Mouse (Mus musculus) MEL (cell line): ENCODE data around the gene Ccdc167. TPM values are rescaled to one million over a fixed set of nuclear protein-coding genes. Genes with fewer than 3 reads are reported as not detected.
A peak's percentile ranks its signal among the peaks of the same experiment; 100 is the strongest.

ENCODE experiments used
- DNase-seq: peaks from one replicate; pipeline ENCODE4 v3.0.0; 2011; ENCODE audit warnings: low read depth, low spot score
- H3K27ac ChIP-seq: 2 replicates; pipeline ENCODE4 v1.5.1; 2012; ENCODE audit warnings: low read depth, mild to moderate bottlenecking, control low read depth, low read length, moderate library complexity; ENCODE audit not compliant: control insufficient read depth
- H3K27me3 ChIP-seq, 2 experiments: fragments of 150-350 bp in 1 of 2; sonication (generic) in 1 of 2; 2 replicates each; pipeline ENCODE4 v1.6.1; 2012; ENCODE audit warnings: low read length in 2 of 2, mild to moderate bottlenecking in 2 of 2, improper control_type of control experiment in 1 of 2, moderate library complexity in 1 of 2; ENCODE audit not compliant: insufficient read depth in 2 of 2, control insufficient read depth in 1 of 2
- H3K36me3 ChIP-seq, 2 experiments: 2 replicates each; pipeline ENCODE4 v1.6.1; 2012 to 2014; ENCODE audit warnings: low read length in 2 of 2, improper control_type of control experiment in 1 of 2, inconsistent platforms in 1 of 2, mild to moderate bottlenecking in 1 of 2; ENCODE audit not compliant: insufficient read depth in 2 of 2, control insufficient read depth in 1 of 2
- H3K4me1 ChIP-seq, 2 experiments: fragments of 150-350 bp in 1 of 2; sonication (generic) in 1 of 2; 2 replicates each; pipeline ENCODE4 v1.6.1; 2012; ENCODE audit warnings: low read length in 2 of 2, improper control_type of control experiment in 1 of 2, mild to moderate bottlenecking in 1 of 2; ENCODE audit not compliant: insufficient read depth in 2 of 2, control insufficient read depth in 1 of 2
- H3K4me3 ChIP-seq, 2 experiments: fragments of 150-350 bp in 1 of 2; sonication (generic) in 1 of 2; 2 replicates each; pipeline ENCODE4 v1.5.1; 2012; ENCODE audit warnings: low read depth in 2 of 2, low read length in 2 of 2, mild to moderate bottlenecking in 2 of 2, moderate library complexity in 2 of 2, control low read depth in 1 of 2, improper control_type of control experiment in 1 of 2; ENCODE audit not compliant: control insufficient read depth in 1 of 2, insufficient read depth in 1 of 2
- H3K79me2 ChIP-seq: 2 replicates; pipeline ENCODE4 v1.6.1; 2012; ENCODE audit warnings: mild to moderate bottlenecking, low read length, moderate library complexity; ENCODE audit not compliant: control insufficient read depth, poor library complexity, insufficient read depth
- H3K9ac ChIP-seq: 2 replicates; pipeline ENCODE4 v1.6.1; 2012; ENCODE audit warnings: low read depth, mild to moderate bottlenecking, control low read depth, low read length, moderate library complexity; ENCODE audit not compliant: control insufficient read depth, poor library complexity, severe bottlenecking
- H3K9me3 ChIP-seq: fragments of 150-350 bp; sonication (generic); replicated peaks from 2 replicates; pipeline ENCODE4 v1.6.1; 2012; ENCODE audit warnings: mild to moderate bottlenecking, low read length, improper control_type of control experiment, moderate library complexity; ENCODE audit not compliant: insufficient read depth
- CHD1 ChIP-seq: IDR thresholded peaks from 2 replicates; pipeline ENCODE4 v1.6.1; 2012; ENCODE audit warnings: low read depth, mild to moderate bottlenecking, inconsistent platforms, low read length, improper control_type of control experiment
- CHD2 ChIP-seq: IDR thresholded peaks from 2 replicates; pipeline ENCODE4 v1.6.1; 2011; ENCODE audit warnings: low read length, improper control_type of control experiment
- CTCF ChIP-seq, 3 experiments: IDR thresholded peaks in 2 of 3; conservative IDR thresholded peaks in 1 of 3; 2 replicates each; pipeline ENCODE4 v1.5.1; 2011 to 2012; ENCODE audit warnings: low read length in 3 of 3, low read depth in 2 of 3, mild to moderate bottlenecking in 2 of 3, improper control_type of control experiment in 1 of 3, inconsistent platforms in 1 of 3, mixed read lengths in 1 of 3, moderate library complexity in 1 of 3; ENCODE audit not compliant: control insufficient read depth in 1 of 3, insufficient read depth in 1 of 3, poor library complexity in 1 of 3, severe bottlenecking in 1 of 3
- E2F4 ChIP-seq: IDR thresholded peaks from 2 replicates; pipeline ENCODE4 v1.6.1; 2011; ENCODE audit warnings: low read depth, low read length, improper control_type of control experiment, borderline replicate concordance
- EP300 ChIP-seq, 2 experiments: IDR thresholded peaks; 2 replicates each; pipeline ENCODE4 v1.6.1; 2011; ENCODE audit warnings: improper control_type of control experiment in 2 of 2, low read length in 2 of 2, low read depth in 1 of 2, mild to moderate bottlenecking in 1 of 2
- ETS1 ChIP-seq: IDR thresholded peaks from 2 replicates; pipeline ENCODE4 v1.6.1; 2012; ENCODE audit warnings: low read depth, mild to moderate bottlenecking, inconsistent platforms, low read length, improper control_type of control experiment, moderate library complexity
- HCFC1 ChIP-seq: IDR thresholded peaks from 2 replicates; pipeline ENCODE4 v1.6.1; 2012; ENCODE audit warnings: low read depth, mild to moderate bottlenecking, inconsistent platforms, low read length, improper control_type of control experiment, moderate library complexity
- MXI1 ChIP-seq: IDR thresholded peaks from 2 replicates; pipeline ENCODE4 v1.6.1; 2011; ENCODE audit warnings: mild to moderate bottlenecking, low read depth, low read length, improper control_type of control experiment
- MYC ChIP-seq: IDR thresholded peaks from 2 replicates; pipeline ENCODE4 v1.6.1; 2011; ENCODE audit warnings: low read depth, mild to moderate bottlenecking, low read length, improper control_type of control experiment, moderate library complexity
- NELFE ChIP-seq: IDR thresholded peaks from 2 replicates; pipeline ENCODE4 v1.6.1; 2011; ENCODE audit warnings: low read depth, low read length, improper control_type of control experiment
- NRF1 ChIP-seq: IDR thresholded peaks from 2 replicates; pipeline ENCODE4 v1.6.1; 2014; ENCODE audit warnings: low read depth, mild to moderate bottlenecking, inconsistent platforms, low read length, improper control_type of control experiment, moderate library complexity; ENCODE audit not compliant: poor library complexity, insufficient read depth, severe bottlenecking
- POLR2A ChIP-seq, 2 experiments: IDR thresholded peaks; 2 replicates each; pipeline ENCODE4 v1.6.1; 2011 to 2012; ENCODE audit warnings: low read length in 2 of 2, mild to moderate bottlenecking in 2 of 2, control low read depth in 1 of 2, improper control_type of control experiment in 1 of 2, low read depth in 1 of 2, moderate library complexity in 1 of 2; ENCODE audit not compliant: control insufficient read depth in 1 of 2, insufficient read depth in 1 of 2, poor library complexity in 1 of 2
- POLR2AphosphoS5 ChIP-seq: IDR thresholded peaks from 2 replicates; pipeline ENCODE4 v1.6.1; 2012; ENCODE audit warnings: low read depth, borderline replicate concordance, mild to moderate bottlenecking, inconsistent platforms, low read length, moderate library complexity, mixed read lengths
- RAD21 ChIP-seq: IDR thresholded peaks from 2 replicates; pipeline ENCODE4 v1.6.1; 2011; ENCODE audit warnings: mild to moderate bottlenecking, low read depth, low read length, improper control_type of control experiment
- RCOR1 ChIP-seq: IDR thresholded peaks from 2 replicates; pipeline ENCODE4 v1.6.1; 2012; ENCODE audit warnings: low read depth, mild to moderate bottlenecking, inconsistent platforms, low read length, improper control_type of control experiment
- SIN3A ChIP-seq: IDR thresholded peaks from 2 replicates; pipeline ENCODE4 v1.6.1; 2012; ENCODE audit warnings: low read length, improper control_type of control experiment, inconsistent platforms
- SMC3 ChIP-seq: IDR thresholded peaks from 2 replicates; pipeline ENCODE4 v1.6.1; 2011; ENCODE audit warnings: low read depth, low read length, improper control_type of control experiment
- TAL1 ChIP-seq: IDR thresholded peaks from 2 replicates; pipeline ENCODE4 v1.6.1; 2012; ENCODE audit warnings: mild to moderate bottlenecking, inconsistent platforms, low read length, moderate library complexity, mixed read lengths
- TBP ChIP-seq: IDR thresholded peaks from 2 replicates; pipeline ENCODE4 v1.8.0; 2011; ENCODE audit warnings: low read depth, low read length, improper control_type of control experiment
- TCF12 ChIP-seq: IDR thresholded peaks from 2 replicates; pipeline ENCODE4 v1.6.1; 2014; ENCODE audit warnings: low read depth, mild to moderate bottlenecking, inconsistent platforms, low read length, improper control_type of control experiment, moderate library complexity
- UBTF ChIP-seq: IDR thresholded peaks from 2 replicates; pipeline ENCODE4 v1.6.1; 2012; ENCODE audit warnings: low read depth, mild to moderate bottlenecking, inconsistent platforms, low read length, improper control_type of control experiment, moderate library complexity, borderline replicate concordance; ENCODE audit not compliant: insufficient read depth
- USF1 ChIP-seq: IDR thresholded peaks from 2 replicates; pipeline ENCODE4 v1.6.1; 2014; ENCODE audit warnings: low read depth, mild to moderate bottlenecking, inconsistent platforms, low read length, improper control_type of control experiment, moderate library complexity
- USF2 ChIP-seq, 2 experiments: IDR thresholded peaks; 2 replicates each; pipeline ENCODE4 v1.6.1; 2011 to 2012; ENCODE audit warnings: improper control_type of control experiment in 2 of 2, low read length in 2 of 2, borderline replicate concordance in 1 of 2, inconsistent platforms in 1 of 2, low read depth in 1 of 2, mild to moderate bottlenecking in 1 of 2; ENCODE audit not compliant: insufficient read depth in 1 of 2
- ZC3H11A ChIP-seq: IDR thresholded peaks from 2 replicates; pipeline ENCODE4 v1.6.1; 2012; ENCODE audit warnings: low read depth, mild to moderate bottlenecking, inconsistent platforms, low read length, improper control_type of control experiment
- ZKSCAN1 ChIP-seq: IDR thresholded peaks from 2 replicates; pipeline ENCODE4 v1.6.1; 2012; ENCODE audit warnings: low read depth, mild to moderate bottlenecking, inconsistent platforms, low read length, improper control_type of control experiment, moderate library complexity
- ZMIZ1 ChIP-seq: IDR thresholded peaks from 2 replicates; pipeline ENCODE4 v1.6.1; 2012; ENCODE audit warnings: low read depth, mild to moderate bottlenecking, inconsistent platforms, low read length, improper control_type of control experiment, moderate library complexity
- polyA plus RNA-seq, 2 experiments: library from polyadenylated mRNA; stranded (reverse) in 1 of 2; unstranded in 1 of 2; fragments of >175 nt in 1 of 2; fragments of >200 nt in 1 of 2; gene quantifications; 2 replicates each; pipeline versions ENCODE4 v1.2.1 to v1.2.4; 2012; ENCODE audit warnings: low replicate concordance in 2 of 2, low read depth in 1 of 2; ENCODE audit not compliant: insufficient read length in 2 of 2, insufficient read depth in 1 of 2, missing spikeins in 1 of 2
- total RNA-seq: library from RNA; depleted of rRNA; stranded (reverse); fragments of 300-350 nt; gene quantifications from 2 replicates; pipeline ENCODE4 v1.2.3, GENCODE M21; 2012

The Ccdc167 gene
- total and polyA plus RNA-seq, 3 experiments, result 12.1 to 13.4 TPM; not detected in 1

DNA sequence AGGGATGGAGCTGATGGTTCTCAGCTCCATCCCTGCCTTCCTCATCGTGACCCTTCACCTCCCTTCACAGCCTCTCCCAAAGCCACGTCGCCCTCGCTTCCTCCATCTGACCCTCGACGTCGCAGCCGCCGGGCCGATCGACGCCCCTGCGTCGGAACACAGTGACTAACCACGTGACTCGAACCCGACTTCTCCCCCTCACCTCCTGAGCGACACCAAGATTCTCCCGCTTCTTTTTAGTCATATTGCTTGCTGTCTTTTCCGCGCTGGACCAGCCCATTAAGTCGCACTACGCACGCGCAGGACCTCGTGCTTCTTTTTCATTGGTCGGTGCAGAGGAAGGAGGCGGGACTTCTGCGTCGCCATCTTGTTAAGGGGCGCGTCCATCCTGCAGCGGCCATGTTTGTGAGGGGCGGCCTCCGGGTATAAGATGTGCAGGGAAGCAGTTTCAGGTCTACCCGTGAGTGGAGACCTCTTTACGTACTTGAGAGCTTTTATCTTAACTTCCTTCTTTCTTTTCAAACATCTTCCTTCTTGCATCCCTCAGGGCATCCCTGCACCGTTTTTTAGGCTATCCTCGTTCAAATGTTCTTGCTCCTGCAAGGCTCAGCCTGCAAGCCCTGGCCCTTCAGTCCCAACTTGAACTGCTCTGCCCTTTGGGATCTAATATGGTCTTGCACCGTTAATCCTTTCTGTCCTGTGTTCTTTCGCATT, at the start of gene Ccdc167 (continued):
- peak; percentile 19; the same call in 1 of the 2 replicates for TF ChIP-seq ZC3H11A
- no peak for TF ChIP-seq CHD2
- 0 out of 2 replicates have a peak, but pooled peaks have one; percentile 52 for TF ChIP-seq MXI1
- TF ChIP-seq NELFE, result peak; percentile 65
- TF ChIP-seq USF1, result peak; percentile 90

GRCm38 (mm10) chr17:29765380-29765779, 48.5 kb upstream of the Ccdc167 start:
- TF ChIP-seq ZKSCAN1, result peak; percentile 73; the same call in 1 of the 2 replicates
- no peak for TF ChIP-seq EP300 (IDR thresholded peaks at IDR 0.05; ENCODE audit: low read depth in 1 of 2, low read length in 2 of 2)
- no peak overlapping the region for H3K4me3 ChIP-seq
- H3K79me2 ChIP-seq, result no peaks in the 10 kb centered on the region
- H3K27ac ChIP-seq, result no peak overlapping the region
- H3K27me3 ChIP-seq, result no peaks in the 10 kb centered on the region
- peaks cover 2 to 16% of the 10 kb centered on the region in 2 experiments; a peak in 3 of 4 replicates for H3K4me1 ChIP-seq
- peaks cover 0 to 8% of the 10 kb centered on the region in 2 experiments; a peak in 2 of 4 replicates for H3K36me3 ChIP-seq
- H3K9me3 ChIP-seq, result no peaks in the 10 kb centered on the region
- H3K9ac ChIP-seq, result no peak overlapping the region
- no peak for DNase-seq

DNA sequence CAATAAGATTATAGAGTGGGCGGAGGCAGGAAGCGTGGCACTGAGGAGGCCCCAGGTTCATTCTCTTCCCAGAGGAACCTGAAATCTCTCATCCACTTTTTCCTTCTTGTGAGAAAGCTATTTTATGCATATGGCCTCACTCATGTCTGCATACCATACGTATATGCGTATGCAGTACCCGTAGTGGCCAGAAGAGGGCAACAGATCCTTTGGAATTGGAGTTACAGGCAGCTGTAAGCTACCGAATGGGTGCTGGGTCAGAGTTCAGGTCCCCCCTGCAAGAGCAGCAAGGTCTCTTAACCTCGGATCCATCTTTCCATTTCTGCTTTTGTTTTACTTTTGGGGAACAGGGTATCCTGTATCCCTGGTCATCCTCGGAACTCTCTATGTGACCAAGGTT, 45.7 kb upstream of the Ccdc167 start:
- peak; percentile 87 for DNase-seq
- Histone ChIP-seq H3K79me2 (no peaks in the 10 kb centered on the region), H3K27me3 (no peaks in the 10 kb centered on the region), H3K9me3 (no peaks in the 10 kb centered on the region), H3K27ac (no peak overlapping the region), H3K36me3 (peaks cover 0 to 4% of the 10 kb centered on the region in 2 experiments; a peak in 1 of 4 replicates), H3K4me3 (no peak overlapping the region), H3K9ac (no peak overlapping the region), H3K4me1 (peaks cover 2 to 8% of the 10 kb centered on the region in 2 experiments; a peak in 2 of 4 replicates)
- TF ChIP-seq TBP (no peak), CHD1 (no peak), UBTF (no peak), TCF12 (no peak), TAL1 (no peak), HCFC1 (no peak), RCOR1 (no peak), CTCF (IDR thresholded peaks at IDR 0.05 in 2 of 3, conservative IDR thresholded peaks at IDR 0.05 in 1 of 3; ENCODE audit: control insufficient read depth in 1 of 3, insufficient read depth in 1 of 3, low read depth in 2 of 3, low read length in 3 of 3, poor library complexity in 1 of 3, severe bottlenecking in 1 of 3) (peak; percentile 68 to 98 (median 88)), RAD21 (peak; percentile 83), SIN3A (no peak), POLR2A (IDR thresholded peaks at IDR 0.05; ENCODE audit: control insufficient read depth in 1 of 2, insufficient read depth in 1 of 2, low read depth in 1 of 2, low read length in 2 of 2, poor library complexity in 1 of 2) (no peak), EP300 (IDR thresholded peaks at IDR 0.05; ENCODE audit: low read depth in 1 of 2, low read length in 2 of 2) (no peak), ETS1 (no peak), USF1 (0 out of 2 replicates have a peak, but pooled peaks have one; percentile 9), SMC3 (peak; percentile 85), CHD2 (no peak), MYC (no peak), POLR2AphosphoS5 (no peak), NRF1 (no peak), ZC3H11A (peak; percentile 83), E2F4 (no peak), USF2 (IDR thresholded peaks at IDR 0.05; ENCODE audit: borderline replicate concordance in 1 of 2, insufficient read depth in 1 of 2, low read depth in 1 of 2, low read length in 2 of 2) (no peak), ZMIZ1 (no peak)
